Mouse (Mus musculus) bone marrow macrophage, adult 2 months (primary cell): Measurements from ENCODE around the gene Atad2b.

Experiments used
- CTCF ChIP-seq: IDR thresholded peaks from 2 replicates; pipeline ENCODE4 v1.5.1; 2012; ENCODE audit warnings: low read depth, mild to moderate bottlenecking, low read length, moderate library complexity
- POLR2A ChIP-seq: IDR thresholded peaks from 2 replicates; pipeline ENCODE4 v1.6.1; 2012; ENCODE audit warnings: mild to moderate bottlenecking, low read depth, low read length, borderline replicate concordance

GRCm38 (mm10) chr12:5084714-5085113 is 167.6 kb downstream of the Atad2b start:
- TF ChIP-seq CTCF (no peak), POLR2A (no peak)
